Mouse (Mus musculus): Measurements from ENCODE around the gene 4833427G06Rik. TPM values are rescaled to one million over a fixed set of nuclear protein-coding genes. Genes with fewer than 3 reads are reported as not detected.
A peak's percentile ranks its signal among the peaks of the same experiment; 100 is the strongest.
"Not testable (repeated sequence)": the region's sequence is repeated elsewhere in the genome, so short reads cannot be mapped to it uniquely, and the experiment has no call there.

The 4833427G06Rik gene
- not detected for total RNA-seq (2021)

- intact Hi-C loops (cut with DNase I) = loop anchor here (2.0 kb wide), 1 partner anchor 25 kb away; the partner anchor contains the start of gene Layn
- DNase-seq = peak; percentile 24 to 29
These were observed at the start of gene 4833427G06Rik for GRCm38 (mm10) chr9:51101756-51102425. TSS of gene 4833427G06Rik (minus strand) at chr9:51102078.

- intact Hi-C loops (cut with DNase I) = no loop called here
These were observed 45.4 kb upstream of the 4833427G06Rik start for GRCm38 (mm10) chr9:51147294-51147693.

GRCm38 (mm10) chr9:51146496-51146895 is 44.6 kb upstream of the 4833427G06Rik start:
- intact Hi-C loops (cut with DNase I) = no loop called here

More at GRCm38 (mm10) chr9:51147294-51147693, 45.4 kb upstream of the 4833427G06Rik start:
- no peak for DNase-seq

GRCm38 (mm10) chr9:51144218-51144617 is 42.3 kb upstream of the 4833427G06Rik start:
- no peak for DNase-seq

More at GRCm38 (mm10) chr9:51146496-51146895, 44.6 kb upstream of the 4833427G06Rik start:
- DNase-seq = no peak

GRCm38 (mm10) chr9:51143437-51143836 is 41.6 kb upstream of the 4833427G06Rik start:
- no peak for DNase-seq
- intact Hi-C loops (cut with DNase I) = no loop called here

More at GRCm38 (mm10) chr9:51144218-51144617, 42.3 kb upstream of the 4833427G06Rik start:
- intact Hi-C loops (cut with DNase I) = no loop called here

GRCm38 (mm10) chr9:51140711-51141110 is 38.8 kb upstream of the 4833427G06Rik start:
- no peak for DNase-seq
- intact Hi-C loops (cut with DNase I) = no loop called here

- intact Hi-C loops (cut with DNase I) = loop anchor here (5.0 kb wide), 1 partner anchor 292 kb away; the partner anchor contains the start of gene Ppp2r1b
- DNase-seq = not testable (repeated sequence)
These were observed 37.5 kb upstream of the 4833427G06Rik start for GRCm38 (mm10) chr9:51139401-51139800.

GRCm38 (mm10) chr9:51138301-51138700 is 36.4 kb upstream of the 4833427G06Rik start:
- DNase-seq = no peak
- intact Hi-C loops (cut with DNase I) = loop anchor here (5.0 kb wide), 1 partner anchor 291 kb away; the partner anchor contains the start of gene Ppp2r1b

GRCm38 (mm10) chr9:51137836-51138235 is 36.0 kb upstream of the 4833427G06Rik start:
- no peak for DNase-seq
- intact Hi-C loops (cut with DNase I) = loop anchor here (5.0 kb wide), 1 partner anchor 291 kb away; the partner anchor contains the start of gene Ppp2r1b

GRCm38 (mm10) chr9:51137432-51137831 is 35.6 kb upstream of the 4833427G06Rik start:
- no peak for DNase-seq
- intact Hi-C loops (cut with DNase I) = loop anchor here (5.0 kb wide), 1 partner anchor 290 kb away; the partner anchor contains the start of gene Ppp2r1b

GRCm38 (mm10) chr9:51136985-51137384 is 35.1 kb upstream of the 4833427G06Rik start:
- DNase-seq = peak in 1 of 2 experiments; percentile 41
- intact Hi-C loops (cut with DNase I) = loop anchor here (5.0 kb wide), 1 partner anchor 290 kb away; the partner anchor contains the start of gene Ppp2r1b

GRCm38 (mm10) chr9:51114767-51115166 is 12.9 kb upstream of the 4833427G06Rik start:
- DNase-seq = no peak
- intact Hi-C loops (cut with DNase I) = no loop called here

- no peak for DNase-seq
- intact Hi-C loops (cut with DNase I) = no loop called here
These were observed 3.9 kb upstream of the 4833427G06Rik start for GRCm38 (mm10) chr9:51105751-51106150.

- intact Hi-C loops (cut with DNase I) = loop anchor here (2.0 kb wide), 1 partner anchor 27 kb away; the partner anchor contains the start of gene Layn
- peak; percentile 9 to 17 for DNase-seq
These were observed 2.1 kb upstream of the 4833427G06Rik start for GRCm38 (mm10) chr9:51103808-51104514.

GRCm38 (mm10) chr9:51102963-51103807 is 1.3 kb upstream of the 4833427G06Rik start:
- intact Hi-C loops (cut with DNase I) = loop anchor here (2.0 kb wide), 1 partner anchor 26 kb away; the partner anchor contains the start of gene Layn
- DNase-seq = peak; percentile 49 to 51

GRCm38 (mm10) chr9:51096306-51096705 is 5.6 kb downstream of the 4833427G06Rik start:
- intact Hi-C loops (cut with DNase I) = no loop called here
- DNase-seq = no peak

- DNase-seq = no peak
- intact Hi-C loops (cut with DNase I) = no loop called here
These were observed 8.2 kb downstream of the 4833427G06Rik start for GRCm38 (mm10) chr9:51093697-51094096.

- no peak for DNase-seq
- intact Hi-C loops (cut with DNase I) = no loop called here
These were observed 20.3 kb downstream of the 4833427G06Rik start for GRCm38 (mm10) chr9:51081614-51082013.

- DNase-seq = peak; percentile 85 to 87
- intact Hi-C loops (cut with DNase I) = loop anchor here (2.0 to 5.0 kb wide), 3 partner anchors 26 to 460 kb away; partner anchors contain the start of genes 4833427G06Rik, Nkapd1 and Pih1d2
These were observed 24.9 kb downstream of the 4833427G06Rik start, which contains the start of gene Layn for GRCm38 (mm10) chr9:51076979-51077315. TSS of gene Layn (minus strand) at chr9:51077094.

All from heart, postnatal 36 days (tissue).